ENCODE assay signal across 17 mouse cellular contexts in the genomic region with DNA sequence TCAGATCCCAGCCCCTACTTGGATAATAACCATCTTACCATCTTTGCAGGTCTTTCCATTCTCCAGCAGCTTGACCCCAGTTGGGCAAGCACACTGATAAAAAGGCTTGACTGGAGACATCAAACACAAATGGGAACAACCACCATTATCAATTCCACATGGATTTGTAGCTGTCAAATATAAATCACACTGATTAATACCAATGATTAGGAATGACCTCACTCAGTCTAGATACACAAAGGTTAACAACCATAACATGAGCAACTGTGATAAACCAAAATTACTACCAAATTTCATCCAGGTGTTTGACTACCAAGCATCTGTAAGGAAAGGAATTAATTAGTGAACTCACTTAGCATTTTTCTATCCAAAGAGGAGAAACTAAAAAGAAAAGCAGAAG.
"Had no signal": no experiment of that assay in that cellular context is flagged by ENCODE, and none has a peak within 500 bp of the region (broad histone marks: within the 10 kb centered on the region; RNA-seq: fewer than 3 reads in every experiment).

No protein-coding gene starts in this region.

- H3K27ac ChIP-seq: limb, embryonic 12.5 days; liver, embryonic 14.5 days; macrophage; midbrain, embryonic 10.5 days; midbrain, embryonic 13.5 days had no signal

- H3K9me3 ChIP-seq: limb, embryonic 12.5 days; limb, embryonic 15.5 days; midbrain, embryonic 10.5 days; midbrain, embryonic 13.5 days had no signal

- H3K9ac ChIP-seq: limb, embryonic 12.5 days; limb, embryonic 15.5 days; liver, embryonic 14.5 days; liver, postnatal 0 days; lung, embryonic 14.5 days; midbrain, embryonic 13.5 days had no signal

- H3K27me3 ChIP-seq: limb, embryonic 12.5 days; limb, embryonic 15.5 days; midbrain, embryonic 13.5 days had no signal

- H3K4me2 ChIP-seq: limb, embryonic 12.5 days; limb, embryonic 15.5 days; liver, embryonic 11.5 days; lung, embryonic 14.5 days; midbrain, embryonic 13.5 days had no signal

- DNase-seq: kidney, adult 8-10 months; kidney, postnatal 25 days; left cerebral cortex, postnatal 4 days; liver, postnatal 0 days; lung, embryonic 14.5 days; thymus, adult 2 months; thymus, postnatal 14 days; thymus, postnatal 4 days had no signal

- H3K4me3 ChIP-seq: limb, embryonic 12.5 days; limb, embryonic 15.5 days; midbrain, embryonic 10.5 days; midbrain, embryonic 13.5 days had no signal

- ATAC-seq: liver, postnatal 0 days; lung, postnatal 0 days; midbrain, embryonic 13.5 days; midbrain, embryonic 16.5 days had no signal
